Mouse (Mus musculus) layer of hippocampus, postnatal 36 days (tissue): ENCODE data around the gene Cpxm1. TPM values are rescaled to one million over a fixed set of nuclear protein-coding genes. Genes with fewer than 3 reads are reported as not detected.

ENCODE experiments used
- DNase-seq, 2 experiments: peaks; one replicate each; pipeline ENCODE4 v3.0.0; 2022
- total RNA-seq, 2 experiments: library from RNA; stranded (reverse); gene quantifications; 2 replicates each; pipeline ENCODE4 v1.2.3; 2021

The Cpxm1 gene
- total RNA-seq, result 1 to 10 TPM; 6.0 to 8.0 TPM

DNA sequence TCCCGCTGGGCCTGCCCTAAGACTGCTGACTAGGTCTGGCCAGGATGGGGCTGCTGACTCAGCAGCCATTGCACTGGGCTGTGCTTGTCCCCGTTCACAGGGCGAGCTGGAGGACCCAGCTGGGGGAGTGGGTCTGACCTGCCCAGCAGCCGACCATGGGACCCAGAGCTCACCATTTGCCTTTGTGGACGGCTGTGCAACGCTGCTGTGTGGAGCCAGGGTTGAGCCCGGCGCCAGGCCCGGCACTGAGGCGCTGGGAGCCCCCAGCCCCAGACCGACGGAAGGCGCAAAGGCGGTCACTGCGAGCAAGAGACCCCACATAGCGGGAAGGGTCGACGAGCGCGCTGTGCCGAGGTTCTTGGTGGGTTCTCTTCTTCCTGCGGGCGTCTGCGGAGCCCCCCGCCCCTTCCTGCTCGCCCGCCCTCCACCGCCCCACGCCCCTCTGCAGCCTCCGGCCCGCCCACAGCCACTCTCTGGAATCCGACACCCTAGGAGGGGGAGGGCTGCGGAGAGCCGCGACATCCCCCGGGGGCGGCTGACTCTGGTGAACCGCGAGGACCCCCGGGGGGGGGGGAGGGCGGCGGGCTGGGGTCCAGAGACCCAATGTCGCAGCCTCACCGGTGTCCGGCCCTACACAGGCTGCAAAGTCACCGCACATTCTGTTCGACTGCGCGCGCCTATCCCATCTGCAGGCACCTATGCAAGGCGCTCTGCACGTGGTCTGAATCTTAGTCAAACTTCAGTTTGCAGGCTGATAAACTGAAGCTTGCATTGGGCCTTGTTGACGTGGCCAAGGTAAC is at the start of gene Cpxm1:
Gene Cpxm1 (minus strand): TSS at position 389 of the 800 bp plus-strand sequence.
- no peak for DNase-seq

DNA sequence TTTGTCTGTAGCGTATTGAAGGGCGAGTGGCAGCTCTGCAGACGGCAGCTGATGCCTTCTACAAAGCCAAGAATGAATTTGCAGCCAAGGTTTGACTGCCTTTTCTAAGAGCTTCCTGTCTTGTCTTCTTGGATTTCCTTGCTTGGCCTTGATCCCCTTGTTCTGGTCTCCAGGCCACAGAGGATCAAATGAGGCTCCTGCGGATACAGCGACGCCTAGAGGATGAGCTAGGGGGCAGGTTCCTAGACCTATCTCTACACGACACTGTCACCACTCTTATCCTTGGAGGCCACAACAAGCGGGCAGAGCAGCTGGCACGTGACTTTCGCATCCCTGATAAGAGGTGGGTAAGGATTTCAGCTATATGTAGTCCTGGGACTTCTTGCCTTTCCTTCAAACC is 44.8 kb upstream of the Cpxm1 start:
- DNase-seq, result no peak

DNA sequence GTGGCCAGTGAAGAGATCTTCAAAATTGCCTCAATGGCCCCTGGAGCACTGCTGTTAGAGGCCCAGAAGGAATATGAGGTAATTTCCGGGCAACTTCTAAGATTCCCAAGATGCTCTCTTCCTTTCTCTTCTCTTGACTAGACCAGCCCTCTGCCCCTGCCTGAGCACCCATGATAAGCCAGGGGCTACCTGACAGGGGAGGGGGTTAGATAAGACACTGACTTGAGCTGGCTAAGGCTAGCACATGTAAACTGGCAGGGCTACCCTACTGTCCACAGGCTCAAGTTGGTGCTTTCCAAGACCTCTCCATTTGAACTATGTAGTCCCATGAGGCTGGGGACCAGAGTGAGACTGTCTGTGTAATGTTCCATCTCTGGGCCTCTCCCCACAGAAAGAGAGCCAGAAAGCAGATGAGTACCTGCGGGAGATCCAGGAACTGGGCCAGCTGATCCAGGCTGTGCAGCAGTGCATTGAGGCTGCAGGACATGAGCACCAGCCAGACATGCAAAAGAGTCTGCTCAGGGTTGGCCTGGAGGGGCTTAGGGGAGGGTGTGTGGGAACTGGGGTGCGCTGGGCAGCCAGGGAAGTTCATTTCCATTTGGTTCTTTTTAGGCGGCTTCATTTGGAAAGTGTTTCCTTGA is 42.6 kb upstream of the Cpxm1 start:
- DNase-seq, result no peak

DNA sequence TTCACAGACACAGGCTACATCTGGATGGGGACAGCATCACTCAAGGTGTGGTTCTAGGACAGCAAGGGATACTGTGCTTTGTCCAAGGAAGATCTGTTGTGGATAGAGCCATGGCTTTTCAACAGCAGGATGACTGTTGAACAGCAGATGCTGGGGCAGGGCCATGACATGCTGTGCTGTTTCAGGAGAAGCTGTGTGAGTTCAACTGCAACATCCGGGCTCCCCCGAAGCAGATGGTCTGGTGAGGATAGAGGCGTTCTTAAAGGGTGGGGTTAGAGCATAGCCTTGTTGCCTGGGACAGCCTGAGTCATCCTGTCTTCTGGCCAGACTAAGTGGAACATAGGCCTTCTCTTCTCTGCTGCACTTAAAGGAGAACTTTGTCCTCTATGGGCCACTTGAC is 41.5 kb upstream of the Cpxm1 start:
- DNase-seq, result no peak

DNA sequence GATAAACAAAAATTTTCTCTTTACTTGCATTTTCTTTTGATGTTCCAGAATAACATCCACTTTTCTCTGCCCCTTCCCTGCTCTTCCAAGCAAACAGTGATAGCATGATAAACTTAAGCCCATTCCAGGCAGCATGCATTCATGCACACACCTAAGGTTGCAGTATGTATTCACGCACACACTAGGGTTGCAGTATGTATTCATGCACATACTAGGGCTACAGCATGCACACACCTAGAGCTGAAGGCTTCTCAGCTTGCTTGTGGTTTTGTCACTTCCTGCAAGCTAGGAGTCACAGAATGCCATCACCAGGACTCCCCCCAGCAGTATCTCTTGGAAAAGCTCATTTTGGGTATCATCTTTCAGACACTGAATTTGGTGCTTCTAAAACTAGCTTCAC is 39.4 kb upstream of the Cpxm1 start:
- DNase-seq, result no peak

DNA sequence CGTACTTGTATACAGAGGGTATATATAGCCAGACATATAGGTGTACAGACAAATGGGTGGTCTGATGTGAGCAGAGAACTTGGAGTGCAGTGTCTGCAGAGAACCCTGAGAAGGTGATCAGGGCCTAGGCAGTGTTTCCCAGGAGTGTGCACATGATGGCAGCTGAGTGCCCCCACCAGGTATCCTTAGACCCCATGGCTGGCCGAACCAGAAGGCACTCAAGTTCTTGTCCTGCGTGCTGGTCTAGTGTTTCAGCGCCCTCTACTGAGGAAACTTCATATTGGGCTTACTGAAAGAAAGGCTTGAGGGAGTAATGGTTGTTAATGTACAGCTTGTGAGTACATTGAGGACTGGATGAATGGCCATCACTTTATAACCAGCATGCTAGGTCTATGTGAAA is 35.8 kb upstream of the Cpxm1 start:
- DNase-seq, result no peak

DNA sequence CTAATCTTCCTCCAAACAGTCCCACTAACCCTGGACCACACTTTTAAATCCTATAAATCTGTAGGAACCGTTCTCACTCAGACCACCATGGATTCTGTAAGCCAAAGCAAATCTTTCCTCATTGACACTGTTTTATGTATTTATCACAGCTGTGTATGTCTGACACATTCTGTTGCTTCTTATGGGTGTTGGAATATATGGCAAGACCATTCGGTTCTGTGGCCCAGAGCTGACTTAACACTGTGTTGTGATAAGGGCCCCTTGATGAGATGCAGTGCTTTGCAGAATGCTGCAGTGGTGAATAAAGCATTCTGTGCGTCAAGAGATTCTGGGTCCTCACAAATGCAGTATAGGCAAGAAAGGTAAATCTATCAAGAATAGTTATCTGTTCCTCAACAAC is 34.8 kb upstream of the Cpxm1 start:
- DNase-seq, result no peak

DNA sequence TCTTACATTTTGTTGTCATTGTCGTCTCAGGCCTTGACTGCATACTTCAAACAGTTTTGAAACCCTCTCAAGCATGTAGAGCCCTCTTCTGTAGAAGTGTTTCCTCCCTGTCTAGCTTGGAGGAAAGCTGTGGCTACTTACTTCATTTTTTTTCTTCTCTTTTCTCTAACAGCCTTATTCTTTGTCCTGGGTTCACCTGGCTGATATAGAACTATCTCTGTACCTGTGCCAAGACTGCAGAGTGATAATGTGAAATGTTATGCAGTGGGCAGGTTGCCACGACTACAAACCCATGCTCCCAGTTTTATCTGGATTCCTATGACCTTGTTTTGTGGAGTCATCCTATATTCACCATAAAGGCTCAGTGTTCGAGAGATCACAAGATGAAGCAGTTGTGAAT is 33.1 kb upstream of the Cpxm1 start:
- DNase-seq, result no peak

DNA sequence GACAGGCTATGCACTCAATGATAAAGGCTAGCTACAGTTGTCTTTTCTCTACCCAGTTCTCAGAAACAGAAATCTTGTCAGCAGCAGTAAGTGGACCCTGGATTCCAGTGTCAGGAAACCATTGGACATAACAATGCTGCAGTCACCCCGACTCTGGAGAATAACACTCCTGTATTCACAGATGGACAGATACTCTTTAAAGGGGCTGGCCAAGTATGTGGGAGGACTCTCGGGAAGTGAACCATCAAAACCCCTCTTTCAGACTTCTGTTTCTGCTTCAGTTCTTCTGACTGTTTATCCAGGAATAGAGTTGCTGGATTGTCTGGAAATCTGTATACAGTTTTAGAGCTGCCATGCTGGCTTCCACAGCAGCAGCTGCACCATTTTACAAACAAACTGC is 32.5 kb upstream of the Cpxm1 start:
- no peak for DNase-seq

DNA sequence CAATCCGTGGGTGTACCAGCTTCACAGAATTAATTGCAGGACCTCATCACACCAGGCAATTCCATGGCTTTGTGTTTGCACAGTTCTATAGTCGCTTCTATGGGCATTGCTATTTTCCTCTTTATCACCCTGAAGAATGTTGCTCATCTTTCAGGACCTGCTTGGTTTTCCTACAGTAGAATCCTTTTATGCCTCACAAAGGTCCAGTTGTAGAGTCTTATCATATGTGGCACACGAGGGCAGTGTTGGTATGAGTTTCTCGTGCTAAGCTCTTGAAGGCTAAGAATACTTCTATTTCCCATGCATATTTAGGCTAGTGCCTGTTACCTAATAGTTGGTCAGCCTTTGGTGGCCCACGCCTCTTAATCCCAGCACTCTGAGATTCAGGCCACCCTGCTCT is 27.7 kb upstream of the Cpxm1 start:
- DNase-seq, result no peak

DNA sequence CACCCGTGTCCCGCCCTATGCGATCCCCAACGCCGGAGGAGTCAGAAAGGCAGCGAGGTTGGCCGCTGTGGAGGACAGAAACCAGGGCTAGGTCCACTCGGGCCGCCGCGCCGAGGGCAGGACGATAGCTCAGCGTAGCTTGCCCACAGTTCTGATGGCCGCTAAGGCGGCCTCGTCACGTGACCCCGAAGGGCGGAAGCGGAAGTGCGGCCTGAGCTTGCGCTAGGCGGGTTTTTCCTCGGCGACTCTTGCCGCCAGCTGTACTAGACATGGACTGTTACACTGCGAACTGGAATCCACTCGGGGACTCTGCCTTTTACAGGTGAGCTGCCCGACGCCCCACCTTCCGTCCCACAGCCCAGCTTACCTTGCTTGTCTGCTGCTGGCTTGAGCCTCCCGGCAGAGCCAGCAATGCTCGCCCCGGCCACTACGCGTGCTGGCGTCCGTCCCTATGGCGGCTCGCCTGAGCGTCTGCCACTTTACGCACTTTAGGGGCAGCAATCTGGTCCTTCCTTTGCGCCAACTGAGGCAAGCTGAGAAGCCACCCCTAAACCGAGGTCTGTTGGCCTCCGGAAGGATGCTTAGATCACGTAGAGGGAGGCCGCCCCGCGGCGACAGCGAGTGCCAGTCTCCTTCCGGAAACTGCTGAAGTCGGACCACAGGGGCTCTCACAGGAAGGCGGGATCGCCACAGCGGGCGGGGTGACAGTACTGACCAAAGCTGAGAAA is 26.9 kb upstream of the Cpxm1 start, which contains the start of the genes Vps16 and Pced1a:
Gene Vps16 (plus strand): TSS at position 214 of the 728 bp plus-strand sequence.
Gene Pced1a (minus strand): TSS at position 576 of the 728 bp plus-strand sequence.
- DNase-seq, result peak; percentile 92 to 94

DNA sequence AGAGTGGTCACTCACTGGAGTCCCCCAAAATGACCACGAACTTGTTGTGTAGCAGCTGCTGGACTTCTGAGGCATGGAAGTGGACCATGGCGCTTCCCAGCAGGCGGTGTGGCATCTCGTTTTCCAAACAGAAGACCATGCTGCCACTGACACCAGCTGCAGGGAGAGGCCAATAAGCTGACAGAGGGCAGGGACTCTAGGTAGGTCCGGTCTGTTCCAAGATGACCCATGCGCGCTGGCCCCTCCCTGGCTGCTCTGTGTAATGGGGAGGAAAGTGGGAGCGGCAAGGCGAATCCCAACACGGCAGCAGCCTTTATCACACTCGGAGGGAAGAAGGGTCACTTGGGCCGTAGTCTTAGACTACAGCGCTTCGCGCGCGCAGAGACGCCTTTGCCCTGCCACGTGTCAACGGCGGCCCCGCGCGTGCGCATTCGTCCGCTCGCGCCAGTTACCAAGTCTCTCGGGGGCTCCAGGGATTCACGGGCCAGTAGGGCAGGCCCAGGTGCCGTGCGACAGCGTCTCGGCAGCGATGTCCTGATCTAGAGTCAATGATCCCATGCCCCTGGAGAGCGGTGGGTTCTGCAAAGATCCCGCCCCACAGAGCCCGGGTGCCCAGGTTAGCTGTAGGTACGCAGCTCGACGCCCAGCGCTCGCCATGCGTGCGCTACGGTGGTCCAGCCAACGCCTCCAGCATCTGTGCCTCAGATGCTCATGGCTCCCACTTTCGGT is 26.2 kb upstream of the Cpxm1 start:
- peak in 1 of 2 experiments; percentile 79 for DNase-seq

DNA sequence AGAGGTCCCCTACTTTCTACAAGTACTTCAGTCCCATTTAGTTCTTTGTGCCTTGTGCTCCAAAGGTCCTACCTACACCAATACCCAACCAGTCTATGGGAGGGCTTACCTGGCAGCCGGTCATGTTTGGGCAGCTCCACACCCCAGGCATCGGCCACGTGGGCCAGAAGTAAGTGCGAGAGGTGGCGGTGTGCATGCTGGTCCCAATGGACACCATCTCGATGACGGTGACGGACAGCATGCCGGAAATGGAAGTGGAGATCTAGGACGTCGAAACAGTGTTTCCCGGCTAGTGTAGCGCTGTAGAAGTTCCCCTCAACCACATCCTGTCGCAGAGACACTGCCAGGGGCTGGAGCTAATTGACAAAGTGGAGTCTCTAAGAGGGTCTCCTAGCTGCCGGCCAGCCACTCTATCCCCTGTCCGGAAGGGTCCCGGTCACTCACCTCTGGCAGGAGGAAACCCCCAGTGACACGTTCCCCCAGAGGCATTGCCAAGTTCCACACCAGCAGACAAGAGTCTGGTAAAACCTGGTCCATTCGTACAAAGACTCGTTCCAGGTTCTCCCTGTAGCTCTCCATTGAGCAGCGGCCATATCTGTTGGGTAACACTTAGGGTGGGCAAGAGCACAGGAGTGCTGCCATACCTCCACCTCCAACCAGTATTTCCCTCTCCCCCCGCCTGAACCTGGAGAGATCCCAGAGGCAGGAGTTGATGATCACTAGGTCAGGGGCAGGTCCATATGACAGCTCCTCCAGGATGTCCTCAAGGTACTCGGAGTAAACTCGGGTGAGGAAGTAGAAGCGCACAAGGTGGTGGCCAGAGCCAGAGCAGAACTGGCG is 24.6 kb upstream of the Cpxm1 start:
- DNase-seq, result no peak

DNA sequence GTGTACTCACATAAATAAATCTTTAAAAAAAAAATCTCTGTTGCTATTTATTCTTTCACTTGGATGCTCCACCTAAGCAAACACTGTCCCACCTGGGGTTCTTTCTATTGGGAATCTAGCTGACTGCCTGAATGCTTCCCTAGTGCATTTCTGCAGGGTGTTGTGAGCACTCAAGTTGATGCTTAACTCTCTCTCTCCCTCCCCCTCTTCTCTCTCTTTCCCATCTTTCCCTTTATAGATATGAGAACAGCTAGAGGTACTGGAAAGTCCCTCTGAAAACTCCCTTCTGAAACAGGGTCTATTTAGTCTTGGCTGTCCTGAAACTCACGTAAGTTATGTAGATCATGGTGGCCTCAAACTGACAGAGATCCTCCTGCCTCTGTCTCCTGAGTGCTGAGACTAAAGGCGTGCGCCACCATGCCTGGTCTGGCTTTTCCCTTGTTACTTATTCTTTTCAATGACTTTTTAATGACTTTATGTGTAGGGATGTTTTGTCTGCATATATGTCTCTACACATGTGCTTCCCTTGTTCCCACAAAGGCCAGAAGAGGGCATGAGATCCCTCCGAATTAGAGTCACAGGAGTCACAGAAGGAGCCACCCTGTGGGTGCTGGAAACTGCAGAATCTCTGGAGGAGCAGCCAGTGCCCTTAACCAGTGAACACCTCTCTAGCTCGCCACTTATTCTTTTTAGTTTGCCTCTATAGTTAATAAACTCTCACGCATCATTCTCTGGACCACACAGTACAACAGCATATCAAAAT is 16.9 kb upstream of the Cpxm1 start:
- no peak for DNase-seq

DNA sequence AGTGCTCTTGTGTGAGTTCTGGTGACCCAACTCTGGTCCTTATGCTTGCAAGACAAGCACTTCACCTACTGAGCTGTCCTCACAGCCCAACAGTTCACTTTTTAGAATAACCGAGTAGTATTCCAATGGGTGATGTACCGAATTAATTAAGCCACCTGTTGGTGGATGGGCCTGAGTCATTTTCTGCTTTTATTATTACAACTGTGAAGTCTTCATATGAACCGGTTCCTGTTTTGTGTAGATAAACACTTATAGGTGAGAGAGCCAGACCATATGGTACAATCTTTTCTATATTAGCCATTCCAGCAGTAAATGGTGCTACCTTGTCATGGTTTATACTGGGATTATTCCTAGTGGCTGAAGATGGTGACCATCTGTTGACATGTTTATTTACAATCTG is 15.4 kb upstream of the Cpxm1 start:
- DNase-seq, result no peak

DNA sequence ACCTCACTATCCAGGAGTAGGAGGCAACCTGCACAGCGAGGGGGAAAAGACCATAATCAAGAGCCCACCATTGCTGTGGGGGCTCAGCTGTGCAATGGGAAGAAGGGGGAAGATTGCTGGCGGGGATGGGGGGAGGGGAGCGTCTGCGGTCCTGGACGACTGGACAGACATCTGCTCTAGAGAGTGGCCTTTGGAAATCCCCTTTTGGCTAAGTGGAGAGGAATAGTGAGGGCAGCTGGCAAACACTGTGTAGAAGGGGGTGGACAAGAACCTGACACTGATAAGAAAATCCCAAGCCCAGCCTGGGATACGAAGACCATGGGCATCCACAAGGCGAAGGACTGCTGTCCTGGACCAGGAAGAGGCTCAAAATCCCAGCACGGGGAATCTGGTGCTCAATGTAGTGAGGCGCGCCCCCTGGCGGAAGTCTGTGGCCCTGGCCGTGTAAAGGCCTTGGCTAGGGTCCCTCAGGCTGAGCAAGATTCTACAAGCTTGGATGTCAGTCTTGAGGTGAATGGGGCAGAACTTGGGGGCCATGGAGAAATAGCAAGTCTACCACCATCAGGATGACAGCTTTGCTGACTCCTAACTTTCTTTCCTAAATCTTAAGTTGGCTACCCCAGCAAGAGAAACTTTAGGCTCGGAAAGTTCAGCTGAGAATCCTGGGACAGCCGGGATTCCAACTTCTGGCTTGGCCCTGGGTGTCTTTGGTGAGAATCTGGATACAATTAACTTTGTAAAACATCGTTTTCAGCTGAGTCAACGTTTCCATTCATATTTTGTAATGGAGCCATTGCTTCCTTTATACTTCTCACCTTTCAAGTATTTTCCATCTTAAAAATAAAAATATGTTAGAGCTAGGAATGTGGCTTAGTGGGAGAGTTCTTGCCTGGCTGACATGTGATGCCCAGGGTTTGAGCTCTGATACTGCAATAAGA is 14.5 kb upstream of the Cpxm1 start:
- DNase-seq, result peak; percentile 79 to 84

DNA sequence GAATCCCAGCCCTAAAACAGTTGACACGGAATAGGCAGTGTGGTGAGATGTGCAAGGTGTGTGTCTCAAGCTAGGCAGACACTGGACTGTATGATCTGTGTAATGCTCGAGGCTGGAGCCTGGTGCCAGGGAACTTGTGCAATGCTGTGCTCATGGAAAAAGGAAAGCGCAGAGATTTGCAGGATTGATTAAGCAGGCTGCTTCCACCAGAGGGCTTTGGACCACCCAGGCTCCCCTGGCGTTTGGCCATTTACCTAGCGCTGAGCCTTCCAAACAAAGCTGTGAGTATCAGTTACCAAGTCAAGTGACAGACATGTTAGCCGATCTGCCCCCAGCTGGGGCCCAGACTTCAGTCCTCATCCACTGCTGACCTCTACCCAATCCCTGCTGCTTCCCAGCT is 10.8 kb upstream of the Cpxm1 start:
- no peak for DNase-seq

DNA sequence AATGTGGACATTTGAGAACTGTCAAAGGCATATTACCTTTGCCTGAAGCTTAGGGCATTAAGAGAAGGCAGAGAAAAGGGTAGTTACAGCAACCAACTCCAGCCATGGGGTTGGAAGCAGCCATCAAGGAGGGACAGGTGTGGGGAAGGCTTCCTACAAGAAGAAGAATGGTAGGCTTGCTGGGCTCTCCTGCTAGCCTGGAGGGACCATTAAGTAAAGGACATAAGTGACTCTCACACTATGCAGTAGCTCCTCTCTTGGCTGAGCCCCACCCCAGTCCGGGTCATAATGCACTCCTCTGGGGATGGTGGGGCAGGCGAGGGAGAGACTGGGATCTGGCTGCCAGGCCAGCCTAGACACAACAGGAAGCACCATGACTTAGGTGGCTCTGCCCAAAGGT is 8.8 kb upstream of the Cpxm1 start, which contains the start of gene Tmem239:
Gene Tmem239 (plus strand): TSS at position 301 of the 400 bp plus-strand sequence.
- no peak for DNase-seq

DNA sequence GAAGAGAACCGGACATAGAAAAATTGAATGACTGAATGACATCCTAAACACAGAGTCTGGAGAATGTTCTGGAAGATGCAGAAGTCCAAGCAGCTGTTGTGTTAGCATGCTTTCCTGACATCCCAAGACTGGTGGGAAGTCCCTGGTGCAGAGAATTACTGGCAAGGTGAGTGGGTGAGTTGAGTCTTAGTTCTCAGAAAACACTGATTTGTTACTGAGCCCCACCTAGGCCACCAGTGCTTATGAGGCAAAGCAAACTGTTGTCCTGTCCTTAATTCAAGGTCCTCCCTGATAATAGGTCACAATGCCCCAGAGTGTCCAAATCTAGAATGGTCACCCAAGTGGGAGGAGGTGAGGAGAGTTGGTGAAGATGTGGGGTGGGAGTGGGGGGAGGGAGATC is 7.6 kb upstream of the Cpxm1 start, which contains the start of the genes Gm28372 and 1700020A23Rik:
Gene Gm28372 (plus strand): TSS at position 301 of the 400 bp plus-strand sequence.
Gene 1700020A23Rik (plus strand): TSS at position 321 of the 400 bp plus-strand sequence.
- no peak for DNase-seq
